Mouse (Mus musculus): ENCODE measurements at regions not wholly inside any gene's neighbourhood (a gene's known extent, or its start where the extent isn't known, plus 50 kb on each side); places are given as distances from the start of the nearest gene placed in this dataset.

DNA sequence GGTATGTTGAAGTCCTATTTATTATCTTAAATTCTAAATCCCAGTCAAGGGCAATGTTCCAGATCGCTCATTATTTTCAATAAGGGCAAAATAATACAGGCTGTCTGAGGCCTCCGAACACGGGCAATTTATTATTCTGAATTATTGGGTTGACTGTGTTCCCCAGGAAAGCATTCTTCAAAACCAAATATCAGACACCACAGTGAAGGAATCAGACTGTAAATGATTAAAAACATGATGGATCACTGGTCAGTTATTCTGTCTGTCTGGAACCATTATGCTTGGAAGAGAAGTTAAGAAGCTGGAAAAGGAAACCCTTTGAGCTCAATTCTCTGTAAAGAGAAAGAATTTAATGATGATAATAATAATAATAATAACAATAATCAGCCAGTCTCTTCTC, 417.4 kb upstream of the Dcn start:
- DNase-seq (ENCODE audit: low spot score in 2 of 2): no peak

DNA sequence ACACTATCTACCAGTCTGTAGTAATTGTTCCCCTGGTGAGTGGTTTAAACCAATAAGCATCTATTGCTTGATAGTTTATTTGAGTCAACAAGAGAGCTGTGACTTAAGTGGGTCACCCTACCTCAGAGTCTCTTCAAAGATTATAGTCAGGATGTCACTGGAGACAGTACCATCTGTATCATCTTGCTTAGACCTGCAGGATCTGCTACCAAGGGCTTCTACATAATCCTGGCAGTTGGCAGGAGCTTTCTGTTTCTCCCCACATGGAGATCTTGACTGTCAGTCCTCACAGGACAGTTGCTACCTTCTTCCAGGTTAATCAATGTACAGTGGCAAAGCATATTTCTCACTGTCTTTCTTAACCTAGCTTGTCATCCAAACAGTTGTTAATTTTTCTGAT, 414.9 kb upstream of the Dcn start:
- no peak for DNase-seq (ENCODE audit: low spot score in 2 of 2)

DNA sequence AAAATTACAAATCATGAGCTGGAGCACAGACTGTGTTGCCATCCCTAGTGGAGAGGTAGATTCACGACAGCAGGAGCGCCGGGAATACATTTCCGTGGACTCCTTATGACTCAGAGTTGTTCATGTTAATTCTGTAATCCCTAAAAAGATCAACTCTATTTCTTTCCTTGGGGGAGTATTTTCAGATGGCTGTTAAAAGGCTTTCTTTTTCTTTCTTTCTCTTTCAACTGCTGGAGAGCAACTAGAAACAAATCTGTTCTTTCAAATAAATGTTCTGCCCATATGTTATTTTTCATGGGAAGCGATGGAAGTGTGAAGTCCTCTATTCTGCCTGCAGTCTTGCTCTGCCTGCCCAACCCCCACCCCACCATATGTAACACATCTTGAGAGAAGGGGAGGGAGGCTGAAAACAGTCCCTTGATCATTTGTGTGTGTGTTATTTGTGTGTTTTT, 401.4 kb upstream of the Dcn start:
- no peak for DNase-seq (ENCODE audit: low spot score in 2 of 2)

DNA sequence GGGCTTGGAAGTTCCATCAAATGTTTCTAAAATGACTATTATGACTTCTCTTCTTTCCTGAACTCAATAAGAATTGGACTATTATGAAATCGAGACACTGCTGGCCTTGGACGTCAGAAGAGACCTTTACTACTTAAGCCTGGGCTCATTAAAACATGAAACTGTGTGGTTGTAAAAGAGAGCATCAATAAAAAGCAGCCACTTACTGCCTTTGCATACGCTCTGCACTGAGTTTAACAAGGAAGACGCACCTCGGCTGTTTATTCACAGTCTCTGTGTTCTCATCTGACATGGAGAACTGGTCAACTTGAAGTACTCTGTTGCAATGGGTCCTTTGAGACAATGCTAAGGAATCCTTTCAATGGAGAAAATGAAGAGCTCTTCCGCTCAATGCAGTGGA, 399.8 kb upstream of the Dcn start:
- no peak for DNase-seq (ENCODE audit: low spot score in 2 of 2)

DNA sequence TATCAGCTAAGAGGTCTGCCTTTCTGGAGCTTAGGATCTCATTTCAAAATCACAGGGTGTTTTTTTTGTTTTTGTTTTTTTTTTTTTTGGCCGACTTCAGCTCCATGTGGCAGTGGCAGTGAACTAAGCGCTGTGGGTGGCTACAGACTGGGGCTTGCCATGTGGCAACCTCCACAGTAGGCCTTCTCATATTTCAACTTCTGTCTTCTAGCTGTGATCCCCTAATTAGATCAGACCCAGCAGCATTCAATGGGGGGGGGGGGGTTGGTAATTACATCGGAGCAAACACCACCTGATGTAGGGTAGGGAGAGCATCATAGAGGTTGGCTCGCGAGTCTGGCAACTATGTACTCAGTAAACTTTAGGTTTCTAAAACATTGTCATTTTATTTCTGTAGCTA, 392.1 kb upstream of the Dcn start:
- peak in 1 of 2 experiments; percentile 33 for DNase-seq (ENCODE audit: low spot score in 2 of 2)

DNA sequence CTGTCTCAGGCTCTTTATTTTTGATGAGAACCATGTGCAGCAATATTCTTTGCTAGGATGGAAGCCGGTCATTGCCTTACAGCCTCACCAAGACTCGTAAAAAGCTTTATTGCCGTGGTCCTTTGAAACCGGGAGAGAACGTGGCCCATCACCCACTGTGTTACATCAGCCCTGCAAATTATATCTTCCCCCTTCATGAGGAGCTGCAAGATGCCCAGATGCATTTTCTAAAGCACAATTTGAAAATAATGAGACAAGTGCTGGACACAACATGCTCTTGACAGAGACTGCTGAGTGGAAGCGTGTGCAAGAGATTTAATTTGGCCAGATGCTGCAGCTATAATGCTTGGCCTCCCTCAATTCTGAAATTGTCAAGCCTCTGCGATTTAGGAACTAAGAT, 389.2 kb upstream of the Dcn start:
- DNase-seq (ENCODE audit: low spot score in 2 of 2): no peak

DNA sequence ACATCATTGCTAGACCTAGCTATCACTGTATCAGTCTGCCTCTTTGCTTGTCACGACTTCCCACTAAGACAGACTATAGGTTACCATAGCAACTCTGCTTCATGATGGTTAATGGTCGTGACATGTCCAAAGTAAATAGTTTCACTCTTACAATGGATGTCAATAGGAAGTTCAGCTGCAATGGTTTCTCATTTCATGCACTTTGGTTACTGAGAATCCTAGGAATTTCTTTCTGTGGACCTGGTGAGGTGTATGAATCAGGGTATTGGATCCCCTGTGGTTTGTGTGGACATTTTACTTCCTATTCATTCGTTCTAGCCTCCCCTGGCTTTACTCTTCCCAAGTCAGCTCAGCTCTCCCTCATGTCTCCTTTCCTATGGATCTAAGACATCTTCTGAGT, 385.5 kb upstream of the Dcn start:
- DNase-seq (ENCODE audit: low spot score in 2 of 2): no peak

DNA sequence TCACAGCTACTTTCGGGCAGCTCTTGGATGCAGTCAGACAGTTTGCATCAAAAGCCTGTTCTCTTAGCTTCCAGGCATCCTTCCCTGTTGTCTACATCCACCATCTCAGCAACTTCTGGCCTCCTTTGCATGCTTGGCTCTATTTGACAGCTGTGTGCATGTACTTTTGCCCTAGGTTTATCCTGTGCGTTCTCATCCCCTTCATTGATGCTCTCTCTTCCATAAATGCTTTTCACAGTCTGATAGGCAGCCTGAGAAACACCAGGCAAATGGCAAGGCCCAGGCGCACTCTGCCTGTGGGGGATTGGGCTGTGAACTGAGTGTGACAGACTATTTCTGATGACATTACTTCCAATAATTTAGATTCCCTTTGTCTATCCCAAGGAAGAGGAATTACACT, 364.9 kb upstream of the Dcn start:
- no peak for DNase-seq (ENCODE audit: low spot score in 2 of 2)

DNA sequence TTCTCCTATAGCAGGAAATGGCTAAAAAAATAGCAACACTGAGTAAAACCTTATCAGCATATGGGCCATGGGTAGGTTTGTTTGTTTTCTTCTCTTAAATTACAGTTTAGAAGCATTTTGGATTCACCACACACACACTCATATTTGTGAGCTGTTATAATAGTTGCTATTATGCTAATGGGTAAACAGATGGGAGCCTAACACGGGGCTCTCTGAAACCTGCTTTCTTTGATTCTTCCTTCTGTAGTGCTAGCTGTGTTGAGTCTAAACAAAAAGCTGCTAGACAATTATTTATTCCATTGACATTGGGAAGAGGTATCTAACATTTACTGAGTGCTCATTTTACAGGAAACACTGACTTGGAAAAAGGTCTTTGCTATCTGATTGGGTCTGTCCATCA, 356.7 kb upstream of the Dcn start:
- no peak for DNase-seq (ENCODE audit: low spot score in 2 of 2)

DNA sequence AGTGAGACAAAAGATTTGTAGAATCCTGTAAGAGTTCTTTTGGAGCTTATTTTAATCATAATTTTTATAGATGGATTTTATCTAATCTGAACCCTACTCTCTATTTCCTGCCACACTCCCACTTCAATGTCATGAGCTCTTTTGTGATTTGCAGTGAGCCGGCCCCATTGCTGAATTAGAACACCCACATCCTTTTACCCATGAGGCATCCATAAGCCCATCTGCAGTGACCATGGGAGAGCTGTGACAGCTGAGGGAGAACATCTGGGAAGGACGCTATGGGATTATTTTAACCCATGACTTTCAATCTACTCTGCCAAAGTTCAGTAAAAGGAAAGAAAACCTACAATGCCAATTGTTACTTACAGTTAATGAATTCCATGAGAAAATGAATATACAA, 337.8 kb upstream of the Dcn start:
- DNase-seq (ENCODE audit: low spot score in 2 of 2): no peak

DNA sequence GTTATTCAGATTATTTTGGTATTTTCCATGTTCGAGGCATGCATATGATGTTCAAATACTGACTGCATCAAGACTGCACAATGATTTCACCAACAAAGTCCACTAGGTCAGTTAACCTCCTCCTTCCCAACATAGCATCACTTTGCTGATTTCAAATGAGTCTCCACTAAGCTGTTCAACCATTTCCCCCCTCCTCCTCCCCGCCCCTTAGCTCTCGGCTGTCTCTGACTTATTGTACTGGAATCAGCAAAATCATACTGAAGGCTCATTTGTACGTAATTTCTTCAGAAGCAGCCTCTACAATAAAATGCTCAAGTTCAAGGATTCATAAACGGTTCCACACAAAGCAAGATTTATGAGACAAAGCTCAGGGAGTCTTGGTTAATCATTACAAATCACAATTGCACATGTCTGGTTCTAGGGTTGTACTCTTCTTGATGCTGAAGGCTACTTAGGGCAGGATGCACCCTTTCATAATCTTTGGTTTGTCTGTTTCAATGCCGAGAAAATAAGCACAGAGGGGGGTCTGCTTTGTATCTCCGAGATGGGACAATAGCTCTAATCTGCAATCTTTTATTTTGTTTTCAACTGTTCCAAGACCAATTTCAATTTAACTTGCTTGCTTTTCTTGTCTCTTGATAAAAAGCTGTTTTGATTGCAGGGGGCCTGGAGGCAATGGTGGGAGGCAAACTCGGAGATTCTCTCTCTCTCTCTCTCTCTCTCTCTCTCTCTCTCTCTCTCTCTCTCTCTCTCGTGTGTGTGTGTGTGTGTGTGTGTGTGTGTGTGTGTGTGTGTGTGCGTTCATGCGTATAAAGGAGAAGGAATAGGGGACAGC, 320.6 kb upstream of the Dcn start:
- peak in 1 of 2 experiments; percentile 5 for DNase-seq (ENCODE audit: low spot score in 2 of 2)

DNA sequence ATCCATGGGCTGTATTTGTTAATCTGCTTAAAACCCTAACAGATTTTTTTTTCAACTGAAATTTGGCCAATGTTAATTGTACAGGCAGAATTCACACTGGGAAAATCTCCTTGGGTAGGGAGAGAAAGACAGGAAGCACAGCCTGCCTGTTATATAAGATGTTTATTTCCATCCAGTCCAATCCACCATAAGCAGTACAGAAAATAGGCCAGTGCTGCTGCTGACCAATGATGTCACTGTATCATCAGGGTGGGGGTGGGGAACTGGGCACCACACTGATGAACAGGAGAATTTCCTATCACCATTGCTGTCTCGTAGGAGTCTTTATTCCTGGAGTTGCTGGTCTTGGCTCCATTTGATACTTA, 320.0 kb upstream of the Dcn start:
- DNase-seq (ENCODE audit: low spot score in 2 of 2): no peak

DNA sequence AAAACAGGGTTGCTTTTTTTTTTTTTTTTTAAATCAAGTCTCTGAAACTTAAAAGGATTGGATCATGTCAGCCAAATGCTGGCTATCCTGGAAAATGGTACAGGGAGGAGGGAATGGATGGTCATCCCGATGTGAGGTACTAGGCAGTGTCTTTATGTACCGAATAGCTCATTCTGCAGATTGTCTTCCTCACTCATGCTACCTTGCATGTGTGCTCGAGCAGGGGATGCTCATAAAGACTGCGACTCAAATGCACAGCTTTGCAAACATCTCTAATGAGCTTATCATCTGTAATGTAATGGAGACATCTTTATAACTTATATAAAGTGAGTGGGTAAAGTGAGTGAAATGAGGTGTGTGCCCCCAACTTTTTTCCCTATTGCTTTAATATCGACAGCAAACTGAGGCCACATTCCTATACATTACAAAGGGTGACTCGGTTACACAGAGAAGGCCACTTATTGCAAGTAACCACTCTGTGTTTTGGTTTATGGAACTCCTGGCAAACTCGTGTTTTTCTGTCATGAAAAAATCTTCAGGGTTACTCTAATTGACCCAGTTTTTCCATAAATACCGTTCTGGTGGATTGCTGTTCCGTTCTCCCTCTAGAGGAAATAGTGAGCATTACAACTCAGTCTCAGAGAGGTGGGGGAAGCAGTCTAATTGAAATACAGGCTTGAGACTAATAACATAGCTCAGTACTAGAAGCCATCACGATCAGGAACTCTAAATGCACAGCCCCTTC, 319.4 kb upstream of the Dcn start:
- peak in 1 of 2 experiments; percentile 27 for DNase-seq (ENCODE audit: low spot score in 2 of 2)

DNA sequence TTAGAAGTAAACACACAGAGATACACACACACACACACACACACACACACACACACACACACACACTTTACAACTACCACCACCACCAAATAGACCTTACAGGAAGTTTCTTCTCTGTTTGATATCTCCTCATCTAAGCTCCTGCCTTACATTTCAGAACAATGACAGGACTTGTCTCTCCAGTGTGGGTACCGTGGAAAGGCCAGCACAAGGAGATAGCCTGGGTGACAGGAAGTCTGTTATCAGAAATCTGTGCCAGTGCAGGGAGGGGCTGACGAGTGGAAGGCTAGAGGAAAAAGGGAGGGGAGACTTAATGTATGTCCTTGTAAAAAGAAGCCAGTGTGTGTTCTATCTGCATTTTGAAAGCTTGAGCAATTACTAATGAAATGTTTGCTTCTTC, 318.5 kb upstream of the Dcn start:
- no peak for DNase-seq (ENCODE audit: low spot score in 2 of 2)

DNA sequence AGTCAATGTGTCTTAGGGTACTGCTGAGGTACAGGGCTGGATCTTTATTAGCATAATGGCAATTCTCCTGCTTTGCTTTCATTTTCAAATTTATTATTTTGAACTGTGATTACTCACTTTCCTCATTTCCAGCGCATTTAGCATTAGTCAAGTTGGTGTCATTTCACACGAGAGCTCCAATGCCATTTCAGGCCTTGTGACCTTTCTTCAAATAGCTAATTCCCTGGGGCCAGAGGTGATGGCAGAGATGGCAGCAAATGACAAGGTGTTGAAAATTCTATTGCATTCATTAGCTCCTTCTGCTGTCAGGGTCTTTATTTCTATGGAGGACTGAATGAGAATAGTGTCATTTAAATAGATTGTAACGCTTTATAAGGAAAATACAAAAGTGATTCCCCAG, 300.9 kb upstream of the Dcn start:
- no peak for DNase-seq (ENCODE audit: low spot score in 2 of 2)

DNA sequence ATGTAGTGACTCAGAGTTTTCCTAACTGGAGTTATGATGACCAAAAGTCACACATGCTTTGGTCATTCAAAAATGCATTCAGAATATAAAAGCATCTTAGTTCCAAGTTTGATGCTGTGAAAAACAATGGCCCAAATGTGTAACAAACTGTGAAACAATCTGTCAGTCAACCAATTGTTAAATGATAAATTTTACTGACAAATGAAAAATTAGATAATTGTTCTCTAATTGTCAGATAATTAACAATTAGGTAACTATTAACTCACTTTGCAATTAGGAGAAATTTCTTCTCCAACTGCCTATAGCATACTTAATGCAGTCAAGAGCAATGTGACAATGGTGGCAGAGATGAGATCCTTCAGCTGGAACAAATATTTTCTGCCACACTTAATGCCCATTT, 289.7 kb upstream of the Dcn start:
- DNase-seq (ENCODE audit: low spot score in 2 of 2): no peak

DNA sequence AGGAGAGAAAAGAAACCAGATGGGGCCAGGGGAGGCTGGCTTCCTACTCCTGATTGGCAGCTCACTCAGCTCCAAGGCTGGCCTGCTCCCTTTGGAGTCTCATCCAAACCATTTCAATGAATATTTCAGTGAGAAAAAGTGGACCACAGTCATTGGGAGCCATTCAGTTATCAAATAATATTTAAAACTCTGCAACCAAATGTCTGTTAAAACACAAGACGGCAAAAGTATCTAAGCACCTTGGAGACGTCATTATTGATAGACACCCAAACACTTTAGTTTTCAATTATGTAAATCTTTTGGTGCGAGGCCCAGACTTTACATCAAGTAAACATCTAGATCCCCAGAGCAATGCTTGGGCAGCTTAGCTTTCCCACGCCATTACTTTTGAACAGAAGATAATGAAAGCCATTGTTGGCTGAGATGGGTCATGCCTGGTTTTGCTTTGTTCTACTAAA, 268.1 kb upstream of the Dcn start:
- no peak for DNase-seq (ENCODE audit: low spot score in 2 of 2)

DNA sequence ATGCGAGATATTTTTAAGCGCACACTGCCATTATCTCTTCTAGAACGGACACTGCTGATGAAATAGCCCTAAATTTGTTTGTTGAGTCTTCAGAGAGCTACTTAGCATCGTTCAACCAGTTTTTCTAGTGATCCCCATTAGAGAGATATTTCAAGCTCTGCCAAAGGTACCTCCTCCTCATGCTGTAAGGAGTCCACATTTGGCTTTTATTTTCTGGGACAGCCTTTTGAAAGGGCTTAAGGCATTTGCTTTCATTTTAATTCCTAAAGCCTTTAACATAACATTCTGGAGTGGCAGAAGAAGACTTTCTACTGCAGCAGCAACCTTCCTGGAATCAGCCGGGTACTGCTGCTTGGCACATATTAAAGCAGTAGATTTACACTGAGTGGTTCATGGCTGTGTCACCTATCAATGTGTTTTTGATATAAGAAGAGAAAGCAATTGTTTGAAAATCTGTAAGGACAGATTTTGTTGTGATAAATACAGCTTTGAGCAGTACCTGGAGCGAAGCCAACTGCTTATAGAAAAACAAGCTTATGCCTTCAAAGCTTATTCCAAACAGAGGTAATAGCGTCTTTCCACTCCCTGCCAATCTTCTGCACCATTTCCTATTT, 267.5 kb upstream of the Dcn start:
- no peak for DNase-seq (ENCODE audit: low spot score in 2 of 2)

DNA sequence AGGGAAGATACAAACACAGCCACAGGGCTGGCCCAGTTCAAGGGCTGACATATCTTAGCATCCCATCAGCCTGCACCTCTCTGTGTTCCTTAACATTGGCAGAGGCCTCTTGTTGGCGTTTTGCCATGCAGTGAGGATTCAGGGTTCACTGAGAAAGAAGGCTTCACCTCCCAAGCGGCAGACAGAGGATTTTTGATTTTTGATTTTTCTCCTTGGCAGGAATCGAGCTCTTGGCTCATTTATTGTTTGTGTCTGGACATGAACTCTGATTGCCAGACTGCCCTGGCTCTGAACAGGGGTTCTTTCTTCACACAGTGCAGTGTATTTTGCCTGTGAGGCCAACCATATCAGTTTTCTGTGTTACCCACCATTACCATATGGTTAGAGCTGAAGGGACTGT, 259.9 kb upstream of the Dcn start:
- DNase-seq (ENCODE audit: low spot score in 2 of 2): peak; percentile 22 to 72

DNA sequence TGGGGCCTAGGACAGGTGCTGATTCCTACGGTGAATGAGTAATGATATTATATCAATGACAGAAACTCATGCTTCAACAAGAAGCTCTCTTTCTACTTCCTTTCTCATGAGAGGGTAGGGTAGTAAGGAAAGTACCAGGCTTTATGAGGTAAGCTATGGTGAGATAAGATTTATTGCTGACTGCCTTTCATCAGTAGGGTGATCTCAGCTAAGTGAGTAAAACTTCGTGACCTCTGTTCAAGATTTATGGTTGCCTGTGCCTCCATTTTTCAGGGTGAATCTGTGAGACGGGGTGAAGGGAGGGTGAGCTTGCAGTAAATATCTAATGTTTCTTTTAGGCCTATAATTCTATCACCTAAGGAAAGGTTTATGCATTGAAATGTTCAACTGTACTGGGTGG, 259.0 kb upstream of the Dcn start:
- no peak for DNase-seq (ENCODE audit: low spot score in 2 of 2)

DNA sequence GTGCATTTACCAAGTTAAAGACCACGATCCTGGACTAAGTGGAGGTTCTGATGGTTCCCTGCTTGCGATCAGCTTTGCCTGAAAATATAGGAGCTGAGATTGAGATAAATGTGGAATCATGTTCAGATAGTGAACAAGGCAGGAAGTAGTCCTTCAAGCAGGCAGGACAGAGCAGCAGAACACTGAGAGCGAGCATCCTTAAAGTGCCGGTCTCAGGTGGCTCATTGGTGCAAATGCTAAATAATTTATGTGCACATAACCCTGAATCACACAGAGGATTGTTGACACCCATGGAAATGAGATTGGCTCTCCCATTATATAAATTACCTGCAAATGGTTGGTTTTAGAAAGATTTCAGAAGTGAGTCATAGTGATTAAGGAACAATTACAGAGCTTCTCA, 243.8 kb upstream of the Dcn start:
- DNase-seq (ENCODE audit: low spot score in 2 of 2): no peak

DNA sequence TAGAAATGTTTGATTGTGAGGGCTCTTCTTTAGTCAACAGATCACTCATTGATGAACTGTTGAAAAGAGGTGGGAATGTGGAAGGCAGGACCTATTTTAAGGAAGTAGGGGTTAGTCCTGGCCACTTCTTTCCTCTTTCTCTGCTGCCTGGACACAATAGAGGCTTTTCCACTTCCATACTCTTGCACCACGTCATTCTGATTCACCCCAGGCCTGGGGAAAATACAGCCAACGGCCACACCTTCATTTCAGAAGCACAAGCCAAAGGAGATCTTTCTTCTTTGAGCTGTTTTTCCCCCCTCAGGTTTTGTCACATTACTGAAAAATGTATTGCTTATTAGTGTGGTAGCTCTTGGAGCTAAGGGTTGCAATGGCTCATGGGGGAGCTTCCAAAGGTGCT, 237.9 kb upstream of the Dcn start:
- DNase-seq (ENCODE audit: low spot score in 2 of 2): no peak

DNA sequence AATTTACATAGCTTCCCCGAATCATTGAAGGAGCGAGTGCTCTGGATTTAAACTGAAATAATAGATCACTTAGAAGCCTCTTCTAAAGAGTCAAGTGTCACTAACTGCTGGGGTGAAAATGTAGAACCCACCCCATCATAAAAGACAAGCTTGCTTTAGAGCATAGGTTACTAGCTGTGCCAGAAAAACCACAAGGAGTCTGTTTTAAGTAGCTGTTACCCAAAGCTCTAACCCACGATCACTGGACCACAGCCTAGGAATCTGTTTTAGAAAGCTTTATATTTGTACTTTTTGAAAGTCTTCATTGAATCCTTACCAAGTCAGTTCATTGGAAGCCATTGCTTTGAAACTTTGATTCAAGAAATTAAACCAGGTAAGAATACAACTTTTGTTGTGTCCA, 233.7 kb upstream of the Dcn start:
- DNase-seq (ENCODE audit: low spot score in 2 of 2): no peak

All from cerebellum, postnatal 4 days (tissue).